27 mouse cellular contexts compared by ENCODE assay signal in the genomic region with DNA sequence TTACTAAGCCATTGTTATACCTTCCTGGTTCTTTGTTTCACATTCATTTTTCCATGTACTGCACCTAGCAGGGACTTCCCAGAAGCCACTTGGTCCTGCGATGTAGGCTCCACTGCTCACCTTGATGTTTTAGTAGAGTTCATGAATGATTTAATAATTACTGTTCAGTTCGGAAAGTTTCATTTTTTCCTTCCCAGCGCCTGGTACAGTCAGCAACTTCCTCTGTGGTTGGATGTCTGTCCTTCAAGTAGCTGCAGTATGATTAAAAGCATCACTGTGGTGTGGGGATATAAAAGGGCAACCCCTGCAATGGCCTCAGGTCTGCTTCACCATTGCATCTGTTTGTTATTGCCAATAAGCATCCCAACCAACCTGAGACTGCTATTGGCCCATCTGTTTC.
"Had no signal": no experiment of that assay in that cellular context is flagged by ENCODE, and none has a peak within 500 bp of the region (broad histone marks: within the 10 kb centered on the region; RNA-seq: fewer than 3 reads in every experiment).

No protein-coding gene starts in this region.

- H3K27me3 ChIP-seq: limb, embryonic 12.5 days; limb, embryonic 13.5 days; limb, embryonic 15.5 days; liver, embryonic 12.5 days; liver, embryonic 13.5 days; liver, embryonic 15.5 days; lung, embryonic 15.5 days; midbrain, embryonic 12.5 days; midbrain, embryonic 13.5 days; midbrain, embryonic 15.5 days had no signal

- H3K4me1 ChIP-seq: limb, embryonic 12.5 days; limb, embryonic 13.5 days; limb, embryonic 15.5 days; liver, embryonic 12.5 days; liver, embryonic 13.5 days; liver, embryonic 15.5 days; lung, embryonic 15.5 days; midbrain, embryonic 10.5 days; midbrain, embryonic 12.5 days; midbrain, embryonic 13.5 days; midbrain, embryonic 15.5 days had no signal

- DNase-seq: left cerebral cortex, postnatal 4 days; liver; liver, embryonic 13.5 days; liver, postnatal 0 days; lung, adult 18-20 months; lung, adult 2 months; lung, embryonic 14.5 days; lung, postnatal 10 days; lung, postnatal 14 days; lung, postnatal 36 days; lung, postnatal 4 days; midbrain, embryonic 14.5 days had no signal

- H3K36me3 ChIP-seq: limb, embryonic 10.5 days; limb, embryonic 12.5 days; limb, embryonic 13.5 days; limb, embryonic 15.5 days; liver, embryonic 12.5 days; liver, embryonic 13.5 days; liver, embryonic 15.5 days; lung, embryonic 15.5 days; midbrain, embryonic 10.5 days; midbrain, embryonic 12.5 days; midbrain, embryonic 13.5 days; midbrain, embryonic 15.5 days had no signal

- ATAC-seq: liver, embryonic 12.5 days; liver, postnatal 0 days; lung, postnatal 0 days; midbrain, embryonic 13.5 days; midbrain, embryonic 15.5 days; midbrain, embryonic 16.5 days had no signal

- H3K4me3 ChIP-seq: left cerebral cortex, adult 2 months; limb, embryonic 10.5 days; limb, embryonic 12.5 days; limb, embryonic 13.5 days; limb, embryonic 15.5 days; liver, embryonic 12.5 days; liver, embryonic 13.5 days; liver, embryonic 15.5 days; lung, embryonic 15.5 days; midbrain, embryonic 10.5 days; midbrain, embryonic 12.5 days; midbrain, embryonic 13.5 days; midbrain, embryonic 15.5 days; myocyte had no signal

- H3K9me3 ChIP-seq: limb, embryonic 10.5 days; limb, embryonic 12.5 days; limb, embryonic 13.5 days; limb, embryonic 15.5 days; liver, embryonic 12.5 days; liver, embryonic 13.5 days; liver, embryonic 15.5 days; lung, embryonic 15.5 days; midbrain, embryonic 10.5 days; midbrain, embryonic 12.5 days; midbrain, embryonic 13.5 days; midbrain, embryonic 15.5 days had no signal
